Mouse (Mus musculus) hindbrain, embryonic 12.5 days (tissue): ENCODE data around the gene Ephb1. TPM values are rescaled to one million over a fixed set of nuclear protein-coding genes. Genes with fewer than 3 reads are reported as not detected.

ENCODE experiments used
- ATAC-seq: fragments of 200-750 bp; cut with Nextera tagmentation; 2 replicates; pipeline ENCODE4 v1.8.0; 2017; ENCODE audit warnings: moderate TSS enrichment; ENCODE audit not compliant: low FRiP score
- H3K27ac ChIP-seq: fragments of 300-500 bp; sonication (generic); 2 replicates; pipeline ENCODE4 v1.5.1; 2016; ENCODE audit warnings: mild to moderate bottlenecking
- H3K27me3 ChIP-seq: fragments of 300-500 bp; sonication (generic); 2 replicates; pipeline ENCODE4 v1.6.1; 2016; ENCODE audit warnings: mild to moderate bottlenecking
- H3K36me3 ChIP-seq: fragments of 300-500 bp; sonication (generic); 2 replicates; pipeline ENCODE4 v1.6.1; 2016; ENCODE audit warnings: mild to moderate bottlenecking
- H3K4me1 ChIP-seq: fragments of 300-500 bp; sonication (generic); 2 replicates; pipeline ENCODE4 v1.6.1; 2016
- H3K4me2 ChIP-seq: fragments of 300-500 bp; sonication (generic); replicated peaks from 2 replicates; pipeline ENCODE4 v1.6.1; 2016; ENCODE audit warnings: mild to moderate bottlenecking
- H3K4me3 ChIP-seq: fragments of 300-500 bp; sonication (generic); 2 replicates; pipeline ENCODE4 v1.5.1; 2016; ENCODE audit warnings: mild to moderate bottlenecking
- H3K9ac ChIP-seq: fragments of 300-500 bp; sonication (generic); 2 replicates; pipeline ENCODE4 v1.6.1; 2016; ENCODE audit warnings: mild to moderate bottlenecking, moderate library complexity
- H3K9me3 ChIP-seq: fragments of 300-500 bp; sonication (generic); replicated peaks from 2 replicates; pipeline ENCODE4 v1.6.1; 2016; ENCODE audit warnings: mild to moderate bottlenecking
- WGBS: fragments of 180-500 bp; shearing (Covaris S2); methylation state at CpG from one replicate; pipeline ENCODE4 v1.1.7; 2016; 5-methylcytosine and 5-hydroxymethylcytosine counted together
- polyA plus RNA-seq: library from polyadenylated mRNA; unstranded; fragments of >200 nt; fragmentation: Nextera tagmentation; extraction: Ambion mirVana; gene quantifications from 2 replicates; pipeline ENCODE4 v1.2.1, GENCODE M21; 2016

The Ephb1 gene
- polyA plus RNA-seq, 1 experiment from 2014 or later: 30.2 TPM

DNA sequence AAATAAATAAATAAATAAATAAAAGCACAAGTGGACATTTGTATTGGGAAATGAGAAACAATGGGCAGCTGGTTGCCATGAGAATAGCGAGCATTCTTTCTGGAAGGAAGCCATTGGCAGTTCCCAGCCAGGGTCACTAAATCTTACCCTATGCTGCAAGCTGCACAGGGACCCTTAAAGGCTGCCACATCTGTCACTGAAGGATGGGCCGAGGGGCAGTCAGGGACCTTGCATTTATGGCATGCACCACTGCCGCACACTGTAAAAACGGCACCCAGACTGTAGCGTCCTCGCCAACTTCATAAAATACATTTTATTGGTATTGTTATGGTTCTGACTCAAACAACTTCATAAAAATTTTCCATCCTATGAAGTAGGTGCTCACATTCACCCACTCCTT lies 39.1 kb downstream of the Ephb1 start:
- Histone ChIP-seq H3K9ac (no peak overlapping the region), H3K27me3 (no peaks in the 10 kb centered on the region), H3K4me3 (no peak overlapping the region), H3K4me1 (0 out of 2 replicates have a peak, but pooled peaks cover 3% of the 10 kb centered on the region), H3K9me3 (no peaks in the 10 kb centered on the region), H3K4me2 (no peak overlapping the region), H3K27ac (no peak overlapping the region), H3K36me3 (no peaks in the 10 kb centered on the region)
- WGBS: 89% methylated on average over 6 of the region's 6 CpGs
- ATAC-seq: no peak

DNA sequence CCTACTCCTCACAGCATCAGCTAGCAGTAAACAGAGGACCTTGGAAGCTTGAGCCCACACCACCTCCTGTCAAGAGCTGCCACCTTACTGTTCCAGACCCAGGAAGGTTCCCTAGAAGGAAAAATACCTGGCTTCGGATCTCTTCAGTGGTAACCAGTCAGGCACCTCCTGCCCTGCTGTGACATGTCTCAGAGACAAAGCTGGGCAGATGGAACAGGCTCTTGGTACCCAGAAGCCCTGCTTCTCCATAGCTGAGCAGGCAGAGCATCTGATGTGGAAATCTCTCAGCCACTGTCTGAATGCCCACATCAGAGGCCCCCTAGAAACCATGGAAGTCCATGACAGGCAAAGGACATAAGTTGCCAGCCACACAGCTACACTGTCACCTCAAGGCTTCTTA lies 39.7 kb downstream of the Ephb1 start:
- Histone ChIP-seq H3K36me3 (no peaks in the 10 kb centered on the region), H3K9ac (no peak overlapping the region), H3K27me3 (no peaks in the 10 kb centered on the region), H3K4me1 (0 out of 2 replicates have a peak, but pooled peaks cover 3% of the 10 kb centered on the region), H3K27ac (no peak overlapping the region), H3K4me3 (no peak overlapping the region), H3K9me3 (no peaks in the 10 kb centered on the region), H3K4me2 (no peak overlapping the region)
- ATAC-seq: no peak
- 86% methylated on average over 1 of the region's 1 CpGs for WGBS

GRCm38 (mm10) chr9:102310431-102310830 lies 44.1 kb downstream of the Ephb1 start:
- Histone ChIP-seq H3K9me3 (no peaks in the 10 kb centered on the region), H3K4me2 (no peak overlapping the region), H3K27me3 (no peaks in the 10 kb centered on the region), H3K9ac (no peak overlapping the region), H3K27ac (peak overlapping the region; percentile 44; the same call in 1 of the 2 replicates), H3K4me3 (no peak overlapping the region), H3K4me1 (peaks cover 20% of the 10 kb centered on the region), H3K36me3 (no peaks in the 10 kb centered on the region)
- no peak for ATAC-seq
- WGBS: 23% methylated on average over 3 of the region's 3 CpGs

DNA sequence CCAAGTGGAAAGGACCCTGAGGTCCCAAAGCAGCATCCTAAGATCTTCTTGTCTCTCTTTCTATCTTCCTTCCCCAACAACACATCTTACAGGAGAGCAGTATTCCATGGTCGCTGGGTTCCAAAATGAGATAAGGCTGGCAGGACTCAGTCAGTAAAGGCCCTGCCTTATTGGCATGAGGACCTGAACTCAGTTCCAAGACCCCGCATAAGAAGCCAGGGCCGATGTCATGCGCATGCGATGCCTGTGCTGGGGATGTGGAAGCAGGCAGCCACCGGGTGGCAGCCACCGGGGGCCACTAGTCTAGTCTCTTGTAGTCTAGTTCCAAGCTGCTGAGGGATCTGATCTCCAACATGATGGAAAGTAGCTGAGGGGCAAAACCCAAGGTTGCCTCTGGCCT lies 45.2 kb downstream of the Ephb1 start:
- WGBS: 89% methylated on average over 7 of the region's 7 CpGs
- H3K4me1 ChIP-seq: peaks cover 27% of the 10 kb centered on the region
- no peaks in the 10 kb centered on the region for H3K36me3 ChIP-seq
- H3K4me2 ChIP-seq: no peak overlapping the region
- no peak overlapping the region for H3K9ac ChIP-seq
- H3K27ac ChIP-seq: no peak overlapping the region
- no peak for ATAC-seq
- H3K4me3 ChIP-seq: no peak overlapping the region
- H3K27me3 ChIP-seq: no peaks in the 10 kb centered on the region; the same call in 1 of the 2 replicates
- no peaks in the 10 kb centered on the region for H3K9me3 ChIP-seq

GRCm38 (mm10) chr9:102307656-102308055 lies 46.8 kb downstream of the Ephb1 start:
- H3K4me1 ChIP-seq: peaks cover 32% of the 10 kb centered on the region
- no peak overlapping the region for H3K9ac ChIP-seq
- H3K36me3 ChIP-seq: no peaks in the 10 kb centered on the region
- no peak overlapping the region for H3K4me2 ChIP-seq
- 0 out of 2 replicates have a peak overlapping the region, but pooled peaks have one; percentile 17 for H3K27ac ChIP-seq
- no peaks in the 10 kb centered on the region for H3K9me3 ChIP-seq
- no peak overlapping the region for H3K4me3 ChIP-seq
- no peak for ATAC-seq
- H3K27me3 ChIP-seq: peaks cover 4% of the 10 kb centered on the region; the same call in 1 of the 2 replicates
- WGBS: 32% methylated on average over 4 of the region's 4 CpGs

DNA sequence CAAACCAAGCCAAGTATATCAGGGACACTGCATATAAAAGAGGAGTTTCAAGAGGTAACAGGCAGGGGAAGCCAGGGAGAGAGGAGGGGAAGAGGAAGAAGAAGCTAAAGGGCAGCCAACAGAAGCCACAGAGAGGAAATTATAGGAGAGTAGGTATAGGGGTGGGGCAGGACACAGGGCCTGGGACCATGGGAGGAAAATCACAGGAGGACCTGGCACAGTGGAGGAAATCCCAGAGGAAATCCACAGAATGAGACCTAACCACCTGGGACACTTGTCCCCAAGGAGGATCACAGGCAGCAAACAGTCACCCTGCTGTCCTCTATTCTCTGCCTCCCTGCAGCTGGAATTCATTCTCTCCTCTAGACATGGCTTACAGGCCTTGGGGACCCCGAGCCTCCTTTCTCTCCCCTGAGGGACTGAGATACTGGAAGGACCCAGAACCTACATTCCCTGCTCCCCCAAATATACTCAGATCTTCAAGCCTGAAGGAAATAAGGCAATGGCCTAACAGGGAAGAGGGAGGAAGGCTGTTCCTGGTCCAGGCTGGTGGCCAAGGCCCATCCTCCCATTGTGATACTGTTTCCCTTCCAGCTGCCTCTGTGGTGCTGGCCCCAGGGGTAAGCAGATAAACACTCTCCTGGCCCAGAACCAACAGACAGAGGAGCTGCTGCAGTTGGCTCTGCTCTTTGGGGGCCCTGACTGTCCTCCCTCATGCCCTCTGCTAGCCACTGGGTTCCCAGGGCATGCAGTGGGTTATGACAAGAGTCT lies 47.7 kb downstream of the Ephb1 start:
- no peaks in the 10 kb centered on the region for H3K9me3 ChIP-seq
- H3K4me1 ChIP-seq: peaks cover 32% of the 10 kb centered on the region
- H3K9ac ChIP-seq: no peak overlapping the region
- H3K4me3 ChIP-seq: no peak overlapping the region
- 73% methylated on average over 1 of the region's 1 CpGs for WGBS
- H3K27ac ChIP-seq: no peak overlapping the region
- no peak for ATAC-seq
- H3K36me3 ChIP-seq: no peaks in the 10 kb centered on the region
- no peak overlapping the region for H3K4me2 ChIP-seq
- peaks cover 4% of the 10 kb centered on the region; the same call in 1 of the 2 replicates for H3K27me3 ChIP-seq

DNA sequence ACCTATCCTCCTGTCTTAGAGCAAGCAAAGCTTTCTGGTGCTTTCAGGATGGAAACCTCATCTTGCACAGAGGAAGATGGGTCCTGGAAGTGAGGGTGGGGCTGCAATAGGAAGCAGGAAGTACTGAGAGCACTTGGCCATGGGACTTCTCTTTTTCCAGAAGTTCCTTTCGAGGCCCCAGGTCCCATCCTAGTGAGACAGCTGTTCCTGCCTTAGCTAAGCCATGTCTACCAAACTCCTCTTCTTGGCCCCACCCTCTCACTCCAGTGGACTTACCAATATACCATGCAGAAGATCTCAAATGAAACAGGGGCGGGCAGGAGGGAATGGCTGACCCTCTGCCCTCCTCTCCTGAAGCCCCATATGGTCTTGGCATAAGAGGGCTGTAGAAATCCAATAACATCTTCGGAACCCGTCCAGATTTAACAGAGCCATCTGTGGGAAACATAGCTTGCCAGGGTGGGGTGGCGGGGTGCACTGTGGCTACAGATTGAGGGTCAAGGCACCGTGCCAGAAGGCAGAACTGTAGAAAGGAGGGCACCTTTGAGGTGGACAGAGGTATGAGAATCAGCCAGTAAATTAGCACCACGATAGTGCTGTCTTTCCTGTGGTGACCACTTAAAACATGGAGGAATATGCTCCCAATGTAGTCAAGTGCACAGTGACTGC lies 48.9 kb downstream of the Ephb1 start:
- 85% methylated on average over 7 of the region's 7 CpGs for WGBS

DNA sequence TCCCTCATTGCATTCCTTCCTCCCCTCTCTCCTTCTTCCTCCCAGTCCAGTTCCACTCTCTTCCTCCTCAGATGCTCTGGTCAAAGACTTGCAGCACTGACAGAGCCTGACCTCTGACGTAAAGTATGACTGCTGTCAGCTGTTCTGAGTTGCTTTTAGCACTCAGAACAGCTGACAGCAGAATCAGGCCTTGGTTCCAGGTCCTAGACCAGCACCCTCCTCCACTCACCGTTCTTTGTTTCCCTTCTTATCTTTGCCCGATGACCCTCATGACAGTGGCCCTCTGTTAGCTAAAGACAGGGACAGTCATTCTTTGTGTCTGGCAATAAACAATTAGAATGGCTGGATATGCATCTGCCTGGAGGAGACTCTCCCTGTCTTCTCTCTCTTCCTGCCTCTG lies 49.7 kb downstream of the Ephb1 start:
- no peak overlapping the region for H3K9ac ChIP-seq
- H3K9me3 ChIP-seq: no peaks in the 10 kb centered on the region
- peaks cover 4% of the 10 kb centered on the region; the same call in 1 of the 2 replicates for H3K27me3 ChIP-seq
- H3K36me3 ChIP-seq: no peaks in the 10 kb centered on the region
- H3K4me1 ChIP-seq: peaks cover 29% of the 10 kb centered on the region
- WGBS: 33% methylated on average over 3 of the region's 3 CpGs
- no peak for ATAC-seq
- H3K4me3 ChIP-seq: no peak overlapping the region
- H3K4me2 ChIP-seq: no peak overlapping the region
- H3K27ac ChIP-seq: no peak overlapping the region

More for the DNA sequence above, 48.9 kb downstream of the Ephb1 start:
- no peak overlapping the region for H3K9ac ChIP-seq
- H3K27ac ChIP-seq: no peak overlapping the region
- H3K4me3 ChIP-seq: no peak overlapping the region
- no peak overlapping the region for H3K4me2 ChIP-seq
- H3K9me3 ChIP-seq: no peaks in the 10 kb centered on the region
- ATAC-seq: no peak
- peaks cover 4% of the 10 kb centered on the region; the same call in 1 of the 2 replicates for H3K27me3 ChIP-seq
- H3K4me1 ChIP-seq: peaks cover 29% of the 10 kb centered on the region
- H3K36me3 ChIP-seq: no peaks in the 10 kb centered on the region

DNA sequence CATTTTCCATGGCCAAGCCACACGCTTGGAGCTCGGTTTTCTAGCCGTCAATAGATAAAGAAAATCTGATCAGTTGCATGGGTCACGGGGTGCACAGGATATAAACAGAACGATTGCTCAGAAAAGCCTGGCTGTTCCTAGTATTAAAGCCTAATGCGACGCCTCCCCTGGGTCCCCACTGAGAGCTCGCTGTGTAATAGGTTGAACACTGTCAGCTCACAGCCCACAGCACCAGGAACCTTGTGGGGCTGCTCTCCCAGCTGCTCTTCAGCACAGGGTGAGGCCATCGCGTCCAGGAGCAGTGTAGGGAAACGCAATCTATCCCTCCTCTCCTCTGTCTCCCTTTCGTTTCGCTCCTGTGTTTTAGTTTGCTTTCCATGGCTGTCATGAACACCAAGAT lies 50.6 kb downstream of the Ephb1 start:
- Histone ChIP-seq H3K4me3 (no peak overlapping the region), H3K9ac (no peak overlapping the region), H3K4me2 (no peak overlapping the region), H3K27ac (no peak overlapping the region), H3K36me3 (no peaks in the 10 kb centered on the region), H3K27me3 (peaks cover 4% of the 10 kb centered on the region; the same call in 1 of the 2 replicates), H3K9me3 (no peaks in the 10 kb centered on the region), H3K4me1 (peaks cover 29% of the 10 kb centered on the region)
- no peak for ATAC-seq
- WGBS: 54% methylated on average over 13 of the region's 13 CpGs

DNA sequence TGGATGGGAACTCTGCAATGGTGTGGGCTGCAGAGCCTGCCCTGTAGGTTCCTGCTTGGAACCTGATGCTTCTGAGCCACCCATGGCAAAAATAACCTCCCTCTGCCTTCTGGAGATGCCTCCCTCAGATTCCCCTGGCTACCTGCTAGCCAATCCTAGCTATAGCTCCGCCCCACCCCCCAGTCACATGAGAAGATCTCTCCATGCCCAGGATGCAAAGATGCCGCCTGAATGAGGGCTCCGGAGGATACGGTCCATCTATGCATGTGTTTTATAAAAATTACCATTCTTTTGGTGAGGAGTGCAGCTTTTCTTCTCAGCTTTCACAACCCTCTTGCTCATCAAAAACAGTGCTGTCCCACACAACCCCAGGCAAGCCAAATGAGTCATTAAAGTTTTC lies 53.5 kb downstream of the Ephb1 start:
- H3K36me3 ChIP-seq: no peaks in the 10 kb centered on the region
- no peaks in the 10 kb centered on the region for H3K9me3 ChIP-seq
- ATAC-seq: no peak
- 86% methylated on average over 4 of the region's 4 CpGs for WGBS
- no peak overlapping the region for H3K27ac ChIP-seq
- H3K4me3 ChIP-seq: no peak overlapping the region
- H3K4me2 ChIP-seq: no peak overlapping the region
- H3K27me3 ChIP-seq: peaks cover 4% of the 10 kb centered on the region; the same call in 1 of the 2 replicates
- no peak overlapping the region for H3K9ac ChIP-seq
- H3K4me1 ChIP-seq: peaks cover 21% of the 10 kb centered on the region

DNA sequence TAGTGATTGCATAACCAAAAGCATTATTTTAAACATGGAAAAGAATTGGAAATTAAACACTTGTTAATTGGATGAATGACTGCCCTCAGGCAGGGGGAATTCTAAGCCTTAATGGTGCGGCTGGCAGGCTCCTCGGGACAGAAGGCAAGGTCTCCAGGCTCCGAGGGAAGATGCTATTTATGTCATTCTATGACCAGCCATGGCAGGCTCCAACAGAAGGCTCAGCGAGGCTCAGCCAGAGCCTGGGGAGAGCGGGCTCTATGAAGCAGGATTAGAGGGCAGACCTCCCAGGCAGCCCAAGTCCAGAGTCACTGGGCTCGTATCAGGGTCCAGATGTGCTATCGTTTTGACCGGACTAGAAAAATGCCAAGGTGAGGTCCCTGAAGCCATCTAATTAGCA lies 55.8 kb downstream of the Ephb1 start:
- no peaks in the 10 kb centered on the region for H3K9me3 ChIP-seq
- WGBS: 64% methylated on average over 8 of the region's 8 CpGs
- H3K4me2 ChIP-seq: no peak overlapping the region

DNA sequence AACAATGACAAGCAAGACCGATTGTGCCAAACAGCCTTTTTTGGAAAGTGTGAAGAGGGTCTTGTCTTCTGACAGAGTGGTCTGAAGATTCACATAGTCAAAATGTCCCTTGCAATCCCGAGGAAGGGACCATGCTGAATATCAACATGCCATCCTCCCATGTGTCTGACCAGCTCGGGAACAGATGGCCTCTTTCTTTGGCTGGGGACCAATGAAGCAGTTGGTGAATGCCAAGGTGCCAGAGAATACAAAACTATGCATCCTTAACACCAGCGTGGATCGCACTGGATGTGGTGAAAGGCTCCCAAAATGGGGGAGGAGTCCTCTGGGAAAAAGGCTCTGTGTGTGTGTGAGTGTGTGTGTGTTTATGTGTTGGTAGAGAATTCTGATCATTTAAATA lies 56.5 kb downstream of the Ephb1 start:
- Histone ChIP-seq H3K9me3 (0 out of 2 replicates have a peak, but pooled peaks cover 2% of the 10 kb centered on the region), H3K27ac (no peak overlapping the region), H3K4me1 (peaks cover 5% of the 10 kb centered on the region; the same call in 1 of the 2 replicates), H3K4me3 (no peak overlapping the region), H3K27me3 (peaks cover 3% of the 10 kb centered on the region; the same call in 1 of the 2 replicates), H3K36me3 (no peaks in the 10 kb centered on the region), H3K4me2 (no peak overlapping the region), H3K9ac (no peak overlapping the region)
- no peak for ATAC-seq
- 65% methylated on average over 5 of the region's 5 CpGs for WGBS

More for the DNA sequence above, 55.8 kb downstream of the Ephb1 start:
- Histone ChIP-seq H3K36me3 (no peaks in the 10 kb centered on the region), H3K27me3 (peaks cover 4% of the 10 kb centered on the region; the same call in 1 of the 2 replicates), H3K27ac (no peak overlapping the region), H3K4me3 (no peak overlapping the region), H3K9ac (no peak overlapping the region), H3K4me1 (peaks cover 5% of the 10 kb centered on the region; the same call in 1 of the 2 replicates)
- ATAC-seq: no peak
